In the genomic region with DNA sequence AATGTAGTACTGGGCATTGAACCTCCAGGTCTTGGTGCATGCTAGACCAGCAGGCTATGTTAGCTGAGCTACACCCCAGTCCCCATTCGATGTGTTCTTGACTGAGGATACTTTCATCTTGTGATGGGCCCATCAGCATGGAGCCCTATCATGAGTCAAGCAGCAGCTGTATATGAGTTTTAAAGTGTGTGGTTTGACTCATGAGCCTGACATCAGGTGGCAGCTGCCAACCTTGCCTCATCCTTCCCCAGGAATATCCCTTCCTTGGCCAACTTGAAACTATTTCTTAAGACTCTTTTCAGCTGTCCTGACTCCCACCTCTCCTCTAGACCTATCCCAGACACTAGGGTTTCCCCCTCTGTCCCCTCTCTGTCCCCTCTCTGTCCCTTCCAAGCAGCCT, we compare ENCODE assay signal across 16 mouse cellular contexts.
"Had no signal": no experiment of that assay in that cellular context is flagged by ENCODE, and none has a peak within 500 bp of the region (broad histone marks: within the 10 kb centered on the region; RNA-seq: fewer than 3 reads in every experiment).

No protein-coding gene starts in this region.

- H3K4me3 ChIP-seq: neural tube, embryonic 13.5 days; neural tube, embryonic 15.5 days; stomach, embryonic 15.5 days had no signal

- H3K4me1 ChIP-seq: neural tube, embryonic 13.5 days; neural tube, embryonic 15.5 days; stomach, embryonic 15.5 days had no signal

- H3K36me3 ChIP-seq: neural tube, embryonic 13.5 days; neural tube, embryonic 15.5 days; stomach, embryonic 15.5 days had no signal

- H3K27me3 ChIP-seq: neural tube, embryonic 13.5 days; neural tube, embryonic 15.5 days; stomach, embryonic 15.5 days had no signal

- H3K4me2 ChIP-seq: neural tube, embryonic 13.5 days; neural tube, embryonic 15.5 days; stomach, embryonic 15.5 days had no signal

- DNase-seq: retina, postnatal 1 day; right cerebral cortex, adult 18-20 months; right cerebral cortex, postnatal 14 days; right cerebral cortex, postnatal 25 days; right cerebral cortex, postnatal 4 days; spleen, adult 18-20 months; thymus, adult 18-20 months; thymus, adult 2 months; thymus, postnatal 14 days; thymus, postnatal 25 days; thymus, postnatal 36 days; thymus, postnatal 4 days had no signal

- H3K9ac ChIP-seq: neural tube, embryonic 13.5 days; neural tube, embryonic 15.5 days; stomach, embryonic 15.5 days had no signal

- H3K27ac ChIP-seq: neural tube, embryonic 13.5 days; neural tube, embryonic 15.5 days; stomach, embryonic 15.5 days; stomach, postnatal 0 days had no signal

- H3K9me3 ChIP-seq: neural tube, embryonic 13.5 days; neural tube, embryonic 15.5 days; stomach, embryonic 15.5 days had no signal
